Mouse (Mus musculus) CD4-positive naive resting alpha-beta T cell, adult 76 days (primary cell): ENCODE measurements around the gene Tmem144. TPM values are rescaled to one million over a fixed set of nuclear protein-coding genes. Genes with fewer than 3 reads are reported as not detected.

Experiments
- total RNA-seq: library from RNA; stranded (reverse); gene quantifications from one replicate; pipeline ENCODE4 v1.2.4, GENCODE M21; 2023

Gene Tmem144
- total RNA-seq: 1.9 TPM

GRCm38 (mm10) chr3:79852654-79853166 lies at the start of gene Tmem144:
TSS of gene Tmem144 (minus strand) at chr3:79852773.

GRCm38 (mm10) chr3:79884305-79884704 lies 31.7 kb upstream of the Tmem144 start, which contains the start of gene Fam198b:
TSS of gene Fam198b (plus strand) at chr3:79884533.

Other genes with a start within 250 kb of the Tmem144 start
- 3.8 TPM for gene 4930579G24Rik, start 223.7 kb downstream of the Tmem144 start, total RNA-seq
- 24.9 TPM for gene Etfdh, start 223.3 kb downstream of the Tmem144 start, total RNA-seq
- gene Rxfp1, start 114.9 kb downstream of the Tmem144 start, total RNA-seq: not detected
- not detected for gene Fam198b, start 31.8 kb upstream of the Tmem144 start, total RNA-seq